Mouse (Mus musculus): ENCODE results near the gene Gm20431. TPM values are rescaled to one million over a fixed set of nuclear protein-coding genes. Genes with fewer than 3 reads are reported as not detected.
A peak's percentile ranks its signal among the peaks of the same experiment; 100 is the strongest.

The Gm20431 gene
- polyA plus RNA-seq, 1 experiment from 2014 or later, result 8.2 TPM

DNA sequence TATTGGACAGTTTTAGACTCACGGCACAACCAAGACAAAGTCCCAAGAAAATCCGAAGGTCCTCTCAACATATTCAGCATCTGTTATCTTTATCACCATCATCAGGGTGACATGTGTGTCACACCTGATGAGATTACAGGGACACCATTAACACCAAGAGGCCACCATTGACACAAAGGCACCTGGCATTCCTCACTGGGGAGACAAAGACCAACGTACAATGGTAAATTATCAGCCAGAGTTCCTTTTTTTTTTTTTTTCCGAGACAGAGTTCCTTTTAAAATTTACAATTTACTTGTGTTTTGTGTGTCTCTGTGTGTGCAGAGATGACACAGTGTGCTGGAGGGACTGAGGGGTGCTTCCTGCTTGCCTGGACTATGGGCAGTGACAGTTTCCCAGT lies 8.1 kb upstream of the Gm20431 start:
- ATAC-seq, result no peak
- no peak overlapping the region for H3K4me2 ChIP-seq
- H3K4me1 ChIP-seq, result no peaks in the 10 kb centered on the region
- no peaks in the 10 kb centered on the region for H3K9me3 ChIP-seq (replicated peaks)
- no peaks in the 10 kb centered on the region for H3K36me3 ChIP-seq (ENCODE audit: poor library complexity, severe bottlenecking)
- no peak overlapping the region for H3K9ac ChIP-seq
- H3K27me3 ChIP-seq, result no peaks in the 10 kb centered on the region
- H3K27ac ChIP-seq, result no peak overlapping the region
- no peak overlapping the region for H3K4me3 ChIP-seq
- WGBS, result 76% methylated on average over 4 of the region's 4 CpGs

DNA sequence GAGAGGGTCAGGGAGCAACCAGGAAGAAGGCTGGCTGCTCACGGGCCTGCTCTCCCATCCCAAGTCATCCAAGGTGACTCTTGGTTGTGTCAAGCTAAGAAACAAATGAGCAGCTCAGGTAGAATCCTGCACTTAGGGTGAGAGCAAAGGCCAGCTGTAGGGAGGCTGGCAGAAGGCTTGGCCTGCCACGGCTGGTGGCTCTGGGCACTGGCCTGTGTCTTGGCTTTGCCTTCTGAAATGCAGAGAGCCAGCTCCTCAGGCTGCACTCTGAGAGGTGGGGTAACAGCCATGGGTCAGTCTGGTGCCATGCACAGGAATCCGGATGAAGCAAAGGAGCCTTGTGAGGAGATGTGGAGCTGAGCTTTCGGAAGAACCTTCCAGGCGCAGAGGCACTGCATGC lies 7.1 kb upstream of the Gm20431 start:
- Histone ChIP-seq H3K27me3 (peaks cover under 1% of the 10 kb centered on the region; the same call in 1 of the 2 replicates), H3K4me1 (no peaks in the 10 kb centered on the region), H3K9ac (no peak overlapping the region), H3K9me3 (replicated peaks) (no peaks in the 10 kb centered on the region), H3K36me3 (ENCODE audit: poor library complexity, severe bottlenecking) (no peaks in the 10 kb centered on the region), H3K4me2 (no peak overlapping the region), H3K4me3 (no peak overlapping the region), H3K27ac (no peak overlapping the region)
- ATAC-seq, result no peak
- WGBS, result 88% methylated on average over 5 of the region's 5 CpGs

DNA sequence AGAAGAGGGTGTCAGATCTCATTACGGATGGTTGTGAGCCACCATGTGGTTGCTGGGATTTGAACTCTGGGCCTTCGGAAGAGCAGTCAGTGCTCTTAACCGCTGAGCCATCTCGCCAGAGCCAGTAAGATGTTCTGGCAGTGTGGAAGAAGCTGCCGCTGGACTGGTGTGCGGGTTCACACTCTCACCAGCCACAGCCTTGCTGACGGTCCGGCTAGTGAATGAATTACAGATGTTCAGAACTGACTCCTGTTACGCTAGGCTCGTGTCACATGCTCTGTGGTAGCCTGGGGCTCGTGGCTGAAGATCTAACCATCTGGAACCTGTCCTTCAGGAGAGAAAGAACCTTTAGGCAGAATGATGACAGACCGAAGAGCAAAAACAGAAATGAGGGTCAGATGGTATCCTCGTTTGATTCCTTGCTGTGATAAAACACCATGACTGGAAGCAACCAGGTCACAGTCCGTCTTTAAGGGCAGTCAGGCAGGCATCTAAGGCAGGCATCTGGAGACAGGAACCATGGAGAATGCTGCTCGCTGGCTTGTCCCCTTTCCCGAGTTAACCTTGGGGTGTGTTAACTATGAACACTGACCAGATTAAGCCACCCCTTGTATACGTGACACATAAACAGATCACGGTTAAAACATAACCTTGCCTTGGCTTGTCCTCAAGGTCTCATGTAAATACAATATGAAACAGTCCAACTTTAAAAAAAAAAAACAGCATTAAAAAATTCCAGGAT lies 4.8 kb upstream of the Gm20431 start:
- Histone ChIP-seq H3K36me3 (ENCODE audit: poor library complexity, severe bottlenecking) (no peaks in the 10 kb centered on the region), H3K27me3 (peaks cover 15% of the 10 kb centered on the region), H3K9ac (no peak overlapping the region), H3K4me1 (peaks cover 5% of the 10 kb centered on the region; the same call in 1 of the 2 replicates), H3K9me3 (replicated peaks) (no peaks in the 10 kb centered on the region), H3K4me3 (no peak overlapping the region), H3K27ac (no peak overlapping the region), H3K4me2 (no peak overlapping the region)
- ATAC-seq, result no peak
- WGBS, result 85% methylated on average over 18 of the region's 18 CpGs

DNA sequence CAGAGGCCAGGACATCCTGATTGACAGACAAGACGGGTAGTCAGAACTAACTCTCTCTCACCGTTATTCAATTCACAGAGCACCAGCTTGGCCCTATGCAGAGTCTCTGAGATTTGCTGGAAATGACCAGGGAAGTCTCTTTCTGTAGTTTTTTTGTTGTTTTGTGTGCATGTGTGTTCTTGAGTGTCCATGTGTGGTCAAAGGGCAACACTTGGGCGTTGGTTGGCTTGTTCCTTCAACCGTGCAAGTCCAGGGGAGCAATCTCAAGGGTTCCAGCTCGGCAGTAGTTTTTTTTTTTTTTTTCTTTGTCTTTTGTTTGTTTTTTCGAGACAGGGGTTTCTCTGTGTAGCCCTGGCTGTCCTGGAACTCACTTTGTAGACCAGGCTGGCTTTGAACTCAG lies 1.4 kb upstream of the Gm20431 start:
- H3K27ac ChIP-seq, result no peak overlapping the region
- no peaks in the 10 kb centered on the region for H3K9me3 ChIP-seq (replicated peaks)
- H3K9ac ChIP-seq, result no peak overlapping the region
- 53% methylated on average over 6 of the region's 6 CpGs for WGBS
- no peak overlapping the region for H3K4me2 ChIP-seq
- H3K4me1 ChIP-seq, result peaks cover 30% of the 10 kb centered on the region
- ATAC-seq, result no peak
- no peaks in the 10 kb centered on the region; the same call in 1 of the 2 replicates for H3K36me3 ChIP-seq (ENCODE audit: poor library complexity, severe bottlenecking)
- peaks cover 15% of the 10 kb centered on the region for H3K27me3 ChIP-seq
- H3K4me3 ChIP-seq, result no peak overlapping the region

DNA sequence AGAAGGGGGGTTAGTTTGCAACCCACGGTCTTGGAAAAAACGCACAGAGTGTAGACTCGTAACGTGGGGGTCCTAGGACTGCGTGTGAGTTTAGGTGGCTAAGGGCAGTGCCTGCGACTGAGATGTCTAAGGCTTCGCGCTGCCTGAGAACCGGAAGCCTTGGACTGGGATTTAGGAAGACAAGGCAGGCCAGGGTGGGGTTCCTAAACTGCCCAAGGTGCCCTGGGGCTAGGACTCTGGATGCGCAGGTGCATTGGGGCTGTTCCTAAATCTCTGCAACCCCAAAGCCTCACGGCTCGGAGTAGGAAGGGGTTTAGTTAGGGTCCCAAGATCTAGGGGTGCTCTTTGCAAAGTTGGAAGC lies 705 bp downstream of the Gm20431 start:
- Histone ChIP-seq H3K27me3 (peaks cover 15% of the 10 kb centered on the region), H3K4me1 (peaks cover 30% of the 10 kb centered on the region), H3K36me3 (ENCODE audit: poor library complexity, severe bottlenecking) (no peaks in the 10 kb centered on the region; the same call in 1 of the 2 replicates), H3K4me3 (peak overlapping the region; percentile 76), H3K9me3 (replicated peaks) (no peaks in the 10 kb centered on the region), H3K9ac (peak overlapping the region; percentile 88), H3K27ac (no peak overlapping the region), H3K4me2 (peak overlapping the region; percentile 89)
- 2% methylated on average over 12 of the region's 12 CpGs for WGBS
- 0 out of 2 replicates have a peak, but pooled peaks have one; percentile 16 for ATAC-seq

DNA sequence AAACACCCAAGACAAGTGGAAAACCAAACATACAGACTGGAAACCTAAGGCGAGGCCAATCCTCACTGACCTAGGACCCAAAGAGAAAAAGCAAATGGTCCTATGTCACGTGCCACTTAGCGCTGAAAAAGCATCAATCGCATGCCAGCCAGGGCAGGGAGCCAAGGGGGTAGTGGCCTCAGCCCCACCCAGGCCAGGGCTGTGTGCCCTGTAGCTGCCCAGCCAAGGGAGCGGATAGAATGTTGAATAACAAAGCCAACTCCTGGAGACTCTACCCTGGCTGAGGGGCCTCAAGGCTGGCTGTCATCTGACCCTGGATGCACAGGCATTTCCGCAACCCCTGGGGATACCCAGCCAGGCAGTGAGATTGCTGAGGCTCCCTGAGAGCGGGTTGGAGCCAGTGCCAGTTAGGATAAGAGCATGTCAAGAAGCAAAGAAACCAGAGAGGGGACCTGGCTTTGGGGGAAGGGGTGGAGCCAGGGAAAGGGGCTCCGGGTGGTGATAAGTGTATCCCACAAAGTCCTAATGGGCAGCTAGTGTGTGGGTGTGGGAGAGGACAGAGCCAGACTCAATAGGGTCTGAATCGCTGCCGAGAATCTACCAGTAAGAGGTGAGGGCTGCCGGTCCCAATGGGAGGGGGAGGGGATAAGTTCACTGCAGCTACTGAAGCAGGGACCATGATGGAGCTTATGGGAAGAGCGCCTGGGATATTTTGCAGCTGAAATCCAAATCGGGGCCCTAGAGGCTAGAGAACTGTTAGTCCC lies 1.3 kb downstream of the Gm20431 start:
- Histone ChIP-seq H3K4me2 (peak overlapping the region; percentile 89), H3K9ac (peak overlapping the region; percentile 88), H3K27me3 (peaks cover 15% of the 10 kb centered on the region), H3K4me3 (peak overlapping the region; percentile 76), H3K36me3 (ENCODE audit: poor library complexity, severe bottlenecking) (peaks cover under 1% of the 10 kb centered on the region; the same call in 1 of the 2 replicates), H3K9me3 (replicated peaks) (no peaks in the 10 kb centered on the region), H3K27ac (no peak overlapping the region), H3K4me1 (peaks cover 30% of the 10 kb centered on the region)
- WGBS, result 27% methylated on average over 13 of the region's 13 CpGs
- ATAC-seq, result no peak

DNA sequence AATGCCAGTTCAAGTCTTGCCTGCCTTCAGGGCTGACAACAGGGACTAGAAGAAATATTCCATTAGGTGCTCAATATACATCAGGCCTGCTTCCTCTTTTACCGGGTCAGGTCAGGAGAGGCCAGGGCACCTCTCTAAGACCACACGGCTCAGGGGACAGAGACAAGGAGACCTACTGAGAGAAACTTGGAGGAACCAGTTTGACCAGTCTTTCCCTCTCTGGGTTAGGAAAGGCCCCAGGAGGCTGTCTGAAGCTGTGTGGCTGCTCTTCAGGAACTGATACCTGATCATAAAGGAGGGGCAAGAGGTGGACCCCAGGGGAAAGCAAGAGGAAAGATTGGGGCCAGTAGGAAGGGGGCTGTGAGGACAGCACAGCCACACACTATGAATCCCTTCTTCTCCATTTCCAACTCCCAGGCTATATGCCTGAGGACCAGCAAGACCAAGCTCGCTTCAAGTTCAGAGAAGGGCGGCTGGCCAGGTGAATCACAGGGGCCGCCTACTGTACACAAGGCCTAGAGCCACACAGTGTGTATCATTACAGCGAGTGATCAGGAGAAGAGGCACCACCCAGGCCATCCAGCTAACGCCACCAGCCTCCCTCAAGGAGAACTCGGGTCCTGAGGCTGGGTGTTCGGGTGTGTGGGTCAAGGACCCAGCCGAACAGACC lies 2.0 kb downstream of the Gm20431 start:
- peaks cover 7% of the 10 kb centered on the region for H3K36me3 ChIP-seq (ENCODE audit: poor library complexity, severe bottlenecking)
- H3K27me3 ChIP-seq, result peaks cover 15% of the 10 kb centered on the region
- peaks cover 30% of the 10 kb centered on the region for H3K4me1 ChIP-seq
- no peak for ATAC-seq
- H3K9me3 ChIP-seq (replicated peaks), result no peaks in the 10 kb centered on the region
- peak overlapping the region; percentile 89 for H3K4me2 ChIP-seq
- peak overlapping the region; percentile 88; the same call in 1 of the 2 replicates for H3K9ac ChIP-seq
- 0 out of 2 replicates have a peak overlapping the region, but pooled peaks have one; percentile 76 for H3K4me3 ChIP-seq
- no peak overlapping the region for H3K27ac ChIP-seq
- WGBS, result 82% methylated on average over 10 of the region's 10 CpGs

DNA sequence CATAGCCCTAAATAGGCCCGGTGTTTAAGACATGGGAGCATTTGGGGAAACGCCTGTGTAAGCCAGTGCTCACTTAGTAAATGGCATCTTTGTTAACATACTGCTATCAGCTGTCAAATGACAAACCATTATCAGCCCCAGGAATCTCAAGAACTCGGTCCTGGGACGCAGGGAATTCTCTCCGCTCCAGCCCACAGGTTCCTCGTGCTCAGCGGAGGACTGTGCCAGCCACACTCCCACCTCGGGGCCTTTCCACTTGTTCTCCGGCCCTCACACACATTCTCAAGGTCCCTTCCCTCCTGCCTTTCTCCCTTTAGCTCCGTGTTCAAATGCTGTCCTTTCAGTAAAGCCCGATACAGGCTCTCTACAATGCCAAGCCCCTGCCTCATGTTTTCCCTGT lies 2.6 kb downstream of the Gm20431 start:
- no peak overlapping the region for H3K4me3 ChIP-seq
- H3K27ac ChIP-seq, result no peak overlapping the region
- WGBS, result 86% methylated on average over 11 of the region's 11 CpGs
- no peak for ATAC-seq
- peaks cover 13% of the 10 kb centered on the region for H3K36me3 ChIP-seq (ENCODE audit: poor library complexity, severe bottlenecking)
- H3K9ac ChIP-seq, result peak overlapping the region; percentile 3; the same call in 1 of the 2 replicates
- peaks cover 15% of the 10 kb centered on the region for H3K27me3 ChIP-seq
- H3K4me2 ChIP-seq, result no peak overlapping the region
- no peaks in the 10 kb centered on the region for H3K9me3 ChIP-seq (replicated peaks)
- H3K4me1 ChIP-seq, result peaks cover 30% of the 10 kb centered on the region

DNA sequence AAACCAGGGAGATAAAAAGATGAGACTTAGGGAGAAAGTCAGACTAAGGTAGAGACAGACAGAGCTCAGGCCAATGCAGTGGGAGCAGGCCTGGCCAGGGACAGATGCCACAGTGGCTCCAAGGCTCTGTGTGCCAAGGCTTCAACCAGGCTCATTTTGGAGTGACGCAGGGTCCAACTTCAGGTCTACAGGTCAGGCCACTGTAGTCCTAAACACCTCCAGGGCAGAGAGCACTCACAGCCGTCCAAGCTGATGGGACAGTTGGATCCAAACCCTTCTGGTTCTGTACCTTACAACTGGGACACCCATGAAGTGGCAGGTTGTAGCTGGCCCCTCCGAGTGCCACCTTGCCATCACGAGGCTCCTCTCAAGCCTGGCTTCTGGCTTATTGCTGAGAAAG lies 3.3 kb downstream of the Gm20431 start:
- ATAC-seq, result no peak
- Histone ChIP-seq H3K27ac (no peak overlapping the region), H3K27me3 (peaks cover 10% of the 10 kb centered on the region), H3K4me2 (no peak overlapping the region), H3K4me1 (peaks cover 30% of the 10 kb centered on the region), H3K9me3 (replicated peaks) (no peaks in the 10 kb centered on the region), H3K9ac (peak overlapping the region; percentile 3; the same call in 1 of the 2 replicates), H3K36me3 (ENCODE audit: poor library complexity, severe bottlenecking) (peaks cover 20% of the 10 kb centered on the region), H3K4me3 (no peak overlapping the region)
- WGBS, result 94% methylated on average over 4 of the region's 4 CpGs

DNA sequence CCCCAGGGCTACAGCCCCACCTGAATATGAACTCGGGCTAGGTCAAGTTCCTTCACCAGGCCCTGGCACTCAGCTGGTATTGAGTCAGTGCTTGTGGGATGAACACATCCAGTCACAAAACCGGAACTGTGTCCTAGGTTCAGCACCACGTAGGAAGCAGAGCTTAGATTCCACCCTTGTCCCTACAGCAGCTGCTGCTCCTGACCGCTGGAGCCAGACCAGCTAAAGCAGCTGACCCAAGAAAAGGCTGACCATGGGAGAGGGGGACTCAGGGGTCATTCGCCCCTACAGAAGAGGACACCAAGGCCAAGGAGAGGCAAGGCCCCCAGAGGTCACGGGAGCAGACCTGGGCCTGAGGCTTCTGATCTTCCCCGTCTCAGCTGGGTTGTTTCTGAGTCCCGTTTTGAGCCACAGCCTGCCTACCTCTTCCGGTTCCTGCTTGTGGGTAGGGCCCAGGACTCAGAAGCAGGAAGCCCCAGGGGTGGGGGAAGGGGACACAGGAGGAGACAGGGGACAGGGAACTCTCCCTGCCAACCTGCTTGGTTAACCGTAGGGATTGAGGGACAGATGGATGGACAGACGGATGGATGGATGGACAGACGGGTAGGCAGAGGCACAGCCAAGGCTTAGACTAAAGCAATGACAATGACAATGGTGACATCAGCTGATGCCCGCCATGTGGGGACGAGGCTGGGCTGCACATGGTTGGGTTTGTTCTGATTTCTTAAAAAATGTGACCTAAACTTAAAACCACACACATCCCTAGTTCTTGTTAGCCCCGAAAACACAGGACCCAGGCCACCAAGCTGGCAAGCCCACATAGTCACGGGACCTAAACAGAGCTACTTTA lies 4.4 kb downstream of the Gm20431 start:
- Histone ChIP-seq H3K9me3 (replicated peaks) (no peaks in the 10 kb centered on the region), H3K27me3 (peaks cover under 1% of the 10 kb centered on the region; the same call in 1 of the 2 replicates), H3K4me1 (peaks cover 28% of the 10 kb centered on the region), H3K36me3 (ENCODE audit: poor library complexity, severe bottlenecking) (peaks cover 30% of the 10 kb centered on the region), H3K27ac (no peak overlapping the region), H3K4me3 (no peak overlapping the region), H3K9ac (no peak overlapping the region; the same call in 1 of the 2 replicates), H3K4me2 (no peak overlapping the region)
- ATAC-seq, result no peak
- WGBS, result 91% methylated on average over 16 of the region's 16 CpGs

DNA sequence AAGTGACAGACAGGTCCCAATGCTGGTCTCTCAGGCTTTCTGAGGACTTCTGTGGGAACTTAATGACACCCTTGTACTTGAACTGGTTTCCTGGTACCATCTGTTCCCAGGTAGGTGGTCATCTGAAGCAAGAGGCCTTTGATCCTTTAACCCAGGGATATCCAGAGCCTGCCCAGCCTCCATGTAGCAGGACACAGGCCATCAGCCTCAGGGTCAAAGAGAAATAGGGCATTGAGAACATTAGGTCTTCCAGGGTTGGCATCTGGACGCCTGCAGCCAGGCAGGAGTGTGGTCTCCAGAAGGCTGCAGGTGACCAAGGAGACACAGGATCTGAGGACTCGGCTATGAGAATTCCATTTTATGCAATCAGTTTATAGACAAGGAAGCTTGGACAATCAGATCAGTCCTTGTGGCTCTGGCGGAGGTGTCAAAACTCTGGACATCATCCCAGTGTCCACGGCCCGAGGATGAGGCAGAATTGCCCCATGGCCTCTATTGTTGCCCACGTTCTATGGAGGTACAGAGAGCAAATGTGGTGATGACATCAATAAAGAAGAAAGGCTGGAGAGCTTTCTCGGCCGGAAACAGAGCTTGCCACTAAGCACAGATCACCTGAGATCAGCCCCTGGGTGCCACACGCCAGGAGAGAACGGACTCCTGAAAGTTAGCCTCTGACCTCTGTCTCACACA lies 6.2 kb downstream of the Gm20431 start:
- Histone ChIP-seq H3K9me3 (replicated peaks) (no peaks in the 10 kb centered on the region), H3K27me3 (no peaks in the 10 kb centered on the region), H3K9ac (no peak overlapping the region), H3K4me2 (no peak overlapping the region), H3K4me1 (peaks cover 16% of the 10 kb centered on the region), H3K36me3 (ENCODE audit: poor library complexity, severe bottlenecking) (peaks cover 38% of the 10 kb centered on the region), H3K4me3 (no peak overlapping the region), H3K27ac (no peak overlapping the region)
- ATAC-seq, result no peak
- 87% methylated on average over 10 of the region's 10 CpGs for WGBS

Measured in forebrain, embryonic 13.5 days (tissue).